Mouse (Mus musculus): ENCODE results near the gene Ocln. TPM values are rescaled to one million over a fixed set of nuclear protein-coding genes. Genes with fewer than 3 reads are reported as not detected.
A peak's percentile ranks its signal among the peaks of the same experiment; 100 is the strongest.

Gene Ocln
- polyA plus RNA-seq, 1 experiment from 2014 or later: 6.5 TPM

GRCm38 (mm10) chr13:100526649-100527038 lies 25.9 kb downstream of the Ocln start:
- H3K27ac ChIP-seq (replicated peaks): no peak overlapping the region
- H3K9me3 ChIP-seq: peaks cover 2% of the 10 kb centered on the region; the same call in 1 of the 2 replicates
- H3K36me3 ChIP-seq (replicated peaks): 0 out of 2 replicates have a peak, but pooled peaks cover 5% of the 10 kb centered on the region
- 80% methylated on average over 6 of the region's 6 CpGs for WGBS
- no peak overlapping the region for H3K4me3 ChIP-seq
- H3K27me3 ChIP-seq (replicated peaks; ENCODE audit: low read depth, poor library complexity, severe bottlenecking): no peaks in the 10 kb centered on the region
- H3K4me1 ChIP-seq: no peaks in the 10 kb centered on the region
- no peak for DNase-seq (ENCODE audit: low spot score)

- Histone ChIP-seq H3K4me1 (no peaks in the 10 kb centered on the region), H3K9me3 (peaks cover 2% of the 10 kb centered on the region; the same call in 1 of the 2 replicates), H3K27ac (replicated peaks) (no peak overlapping the region), H3K36me3 (replicated peaks) (0 out of 2 replicates have a peak, but pooled peaks cover 5% of the 10 kb centered on the region), H3K4me3 (no peak overlapping the region), H3K27me3 (replicated peaks; ENCODE audit: low read depth, poor library complexity, severe bottlenecking) (no peaks in the 10 kb centered on the region)
- 77% methylated on average over 6 of the region's 6 CpGs for WGBS
- DNase-seq (ENCODE audit: low spot score): no peak
Measured at GRCm38 (mm10) chr13:100525935-100526648, 26.4 kb downstream of the Ocln start.

GRCm38 (mm10) chr13:100524896-100525295 lies 27.6 kb downstream of the Ocln start:
- DNase-seq (ENCODE audit: low spot score): no peak
- Histone ChIP-seq H3K4me3 (no peak overlapping the region), H3K4me1 (no peaks in the 10 kb centered on the region), H3K27ac (replicated peaks) (no peak overlapping the region), H3K9me3 (peaks cover 2% of the 10 kb centered on the region; the same call in 1 of the 2 replicates), H3K36me3 (replicated peaks) (0 out of 2 replicates have a peak, but pooled peaks cover 4% of the 10 kb centered on the region), H3K27me3 (replicated peaks; ENCODE audit: low read depth, poor library complexity, severe bottlenecking) (no peaks in the 10 kb centered on the region)
- WGBS: 91% methylated on average over 6 of the region's 6 CpGs

- no peaks in the 10 kb centered on the region for H3K27me3 ChIP-seq (replicated peaks; ENCODE audit: low read depth, poor library complexity, severe bottlenecking)
- H3K4me3 ChIP-seq: no peak overlapping the region
- whole genome bisulfite sequencing: 87% methylated on average over 2 of the region's 2 CpGs
- H3K27ac ChIP-seq (replicated peaks): no peak overlapping the region
- DNase-seq (ENCODE audit: low spot score): no peak
- H3K36me3 ChIP-seq (replicated peaks): 0 out of 2 replicates have a peak, but pooled peaks cover 3% of the 10 kb centered on the region
- H3K9me3 ChIP-seq: no peaks in the 10 kb centered on the region
- no peaks in the 10 kb centered on the region for H3K4me1 ChIP-seq
Measured at GRCm38 (mm10) chr13:100523698-100524097, 28.8 kb downstream of the Ocln start.

GRCm38 (mm10) chr13:100521724-100522591 lies 30.6 kb downstream of the Ocln start:
- H3K9me3 ChIP-seq: no peaks in the 10 kb centered on the region
- no peak overlapping the region for H3K4me3 ChIP-seq
- no peaks in the 10 kb centered on the region for H3K27me3 ChIP-seq (replicated peaks; ENCODE audit: low read depth, poor library complexity, severe bottlenecking)
- H3K4me1 ChIP-seq: peaks cover 3% of the 10 kb centered on the region
- 0 out of 2 replicates have a peak, but pooled peaks cover 3% of the 10 kb centered on the region for H3K36me3 ChIP-seq (replicated peaks)
- DNase-seq (ENCODE audit: low spot score): no peak
- 83% methylated on average over 9 of the region's 9 CpGs for WGBS
- H3K27ac ChIP-seq (replicated peaks): no peak overlapping the region

- Histone ChIP-seq H3K9me3 (no peaks in the 10 kb centered on the region), H3K4me1 (peaks cover 12% of the 10 kb centered on the region), H3K27ac (replicated peaks) (no peak overlapping the region), H3K4me3 (no peak overlapping the region), H3K36me3 (replicated peaks) (0 out of 2 replicates have a peak, but pooled peaks cover 3% of the 10 kb centered on the region), H3K27me3 (replicated peaks; ENCODE audit: low read depth, poor library complexity, severe bottlenecking) (no peaks in the 10 kb centered on the region)
- 73% methylated on average over 2 of the region's 2 CpGs for WGBS
- no peak for DNase-seq (ENCODE audit: low spot score)
Measured at GRCm38 (mm10) chr13:100519162-100519561, 33.4 kb downstream of the Ocln start.

- H3K36me3 ChIP-seq (replicated peaks): 0 out of 2 replicates have a peak, but pooled peaks cover 3% of the 10 kb centered on the region
- no peak for DNase-seq (ENCODE audit: low spot score)
- no peak overlapping the region for H3K27ac ChIP-seq (replicated peaks)
- WGBS: 78% methylated on average over 6 of the region's 6 CpGs
- no peak overlapping the region for H3K4me3 ChIP-seq
- no peaks in the 10 kb centered on the region for H3K27me3 ChIP-seq (replicated peaks; ENCODE audit: low read depth, poor library complexity, severe bottlenecking)
- peaks cover 12% of the 10 kb centered on the region for H3K4me1 ChIP-seq
- no peaks in the 10 kb centered on the region for H3K9me3 ChIP-seq
Measured at GRCm38 (mm10) chr13:100518191-100518590, 34.3 kb downstream of the Ocln start.

- no peaks in the 10 kb centered on the region for H3K9me3 ChIP-seq
- no peaks in the 10 kb centered on the region for H3K27me3 ChIP-seq (replicated peaks; ENCODE audit: low read depth, poor library complexity, severe bottlenecking)
- H3K4me1 ChIP-seq: peaks cover 12% of the 10 kb centered on the region
- no peak for DNase-seq (ENCODE audit: low spot score)
- no peaks in the 10 kb centered on the region for H3K36me3 ChIP-seq (replicated peaks)
- WGBS: 88% methylated on average over 6 of the region's 6 CpGs
- H3K27ac ChIP-seq (replicated peaks): no peak overlapping the region
- no peak overlapping the region for H3K4me3 ChIP-seq
Measured at GRCm38 (mm10) chr13:100517652-100518153, 34.8 kb downstream of the Ocln start.

- peak; percentile 24 for DNase-seq (ENCODE audit: low spot score)
- peak overlapping the region; percentile 70 for H3K27ac ChIP-seq (replicated peaks)
Measured at GRCm38 (mm10) chr13:100516213-100517105, 36.1 kb downstream of the Ocln start.

GRCm38 (mm10) chr13:100512792-100513191 lies 39.7 kb downstream of the Ocln start:
- Histone ChIP-seq H3K27ac (replicated peaks) (no peak overlapping the region), H3K27me3 (replicated peaks; ENCODE audit: low read depth, poor library complexity, severe bottlenecking) (no peaks in the 10 kb centered on the region), H3K4me3 (no peak overlapping the region), H3K4me1 (peaks cover 18% of the 10 kb centered on the region), H3K36me3 (replicated peaks) (no peaks in the 10 kb centered on the region), H3K9me3 (no peaks in the 10 kb centered on the region)
- 93% methylated on average over 2 of the region's 2 CpGs for WGBS
- no peak for DNase-seq (ENCODE audit: low spot score)

More at GRCm38 (mm10) chr13:100516213-100517105, 36.1 kb downstream of the Ocln start:
- Histone ChIP-seq H3K36me3 (replicated peaks) (no peaks in the 10 kb centered on the region), H3K4me3 (no peak overlapping the region), H3K27me3 (replicated peaks; ENCODE audit: low read depth, poor library complexity, severe bottlenecking) (no peaks in the 10 kb centered on the region), H3K4me1 (peaks cover 15% of the 10 kb centered on the region), H3K9me3 (no peaks in the 10 kb centered on the region)
- WGBS: 48% methylated on average over 12 of the region's 12 CpGs

- WGBS: 83% methylated on average over 4 of the region's 4 CpGs
- Histone ChIP-seq H3K9me3 (no peaks in the 10 kb centered on the region), H3K27me3 (replicated peaks; ENCODE audit: low read depth, poor library complexity, severe bottlenecking) (no peaks in the 10 kb centered on the region), H3K36me3 (replicated peaks) (no peaks in the 10 kb centered on the region), H3K4me3 (no peak overlapping the region), H3K4me1 (peaks cover 14% of the 10 kb centered on the region), H3K27ac (replicated peaks) (no peak overlapping the region)
- DNase-seq (ENCODE audit: low spot score): no peak
Measured at GRCm38 (mm10) chr13:100511860-100512364, 40.6 kb downstream of the Ocln start.

Measured in embryonic facial prominence, embryonic 10.5 days (tissue).